Mouse (Mus musculus) ES-E14 (cell line): Measurements from ENCODE around the gene Dgkb. TPM values are rescaled to one million over a fixed set of nuclear protein-coding genes. Genes with fewer than 3 reads are reported as not detected.

ENCODE experiments used
- DNase-seq: peaks from one replicate; pipeline ENCODE4 v3.0.0-alpha.2; 2013; ENCODE audit warnings: low read depth, low spot score
- H3K27ac ChIP-seq: 2 replicates; pipeline ENCODE4 v1.5.1; 2012; ENCODE audit warnings: low read depth, mild to moderate bottlenecking, low read length, moderate library complexity, mixed read lengths; ENCODE audit not compliant: poor library complexity, insufficient read depth, severe bottlenecking
- H3K36me3 ChIP-seq: 2 replicates; pipeline ENCODE4 v1.6.1; 2012; ENCODE audit warnings: mild to moderate bottlenecking, low read length, moderate library complexity, mixed read lengths; ENCODE audit not compliant: control insufficient read depth, poor library complexity, insufficient read depth, severe bottlenecking
- H3K4me1 ChIP-seq, 2 experiments: fragments of 150-350 bp in 1 of 2; sonication (generic) in 1 of 2; 2 replicates each; pipeline ENCODE4 v1.6.1; 2012; ENCODE audit warnings: low read length in 2 of 2, mild to moderate bottlenecking in 1 of 2, mixed read lengths in 1 of 2; ENCODE audit not compliant: control insufficient read depth in 2 of 2, insufficient read depth in 2 of 2, poor library complexity in 1 of 2
- H3K4me3 ChIP-seq, 2 experiments: fragments of 150-350 bp in 1 of 2; sonication (generic) in 1 of 2; 2 replicates each; pipeline ENCODE4 v1.5.1; 2012; ENCODE audit warnings: low read length in 2 of 2, low read depth in 1 of 2, mild to moderate bottlenecking in 1 of 2, mixed read lengths in 1 of 2; ENCODE audit not compliant: insufficient read depth in 1 of 2, poor library complexity in 1 of 2, severe bottlenecking in 1 of 2
- H3K9ac ChIP-seq: 2 replicates; pipeline ENCODE4 v1.6.1; 2012; ENCODE audit warnings: low read depth, mild to moderate bottlenecking, low read length, mixed read lengths; ENCODE audit not compliant: poor library complexity, insufficient read depth, severe bottlenecking
- H3K9me3 ChIP-seq: fragments of 150-350 bp; sonication (generic); 2 replicates; pipeline ENCODE4 v1.6.1; 2012; ENCODE audit warnings: low read depth, mild to moderate bottlenecking, low read length; ENCODE audit not compliant: control insufficient read depth, insufficient read depth
- CHD2 ChIP-seq: IDR thresholded peaks from 2 replicates; pipeline ENCODE4 v1.6.1; 2014; ENCODE audit warnings: mild to moderate bottlenecking, low read depth, low read length, inconsistent platforms
- HCFC1 ChIP-seq: IDR thresholded peaks from 2 replicates; pipeline ENCODE4 v1.6.1; 2012; ENCODE audit warnings: low read length, inconsistent platforms, borderline replicate concordance; ENCODE audit not compliant: insufficient read depth
- MAFK ChIP-seq: IDR thresholded peaks from 2 replicates; pipeline ENCODE4 v1.6.1; 2014; ENCODE audit warnings: mild to moderate bottlenecking, low read depth, low read length, inconsistent platforms; ENCODE audit not compliant: insufficient read depth
- ZC3H11A ChIP-seq: IDR thresholded peaks from 2 replicates; pipeline ENCODE4 v1.6.1; 2012; ENCODE audit warnings: low read depth, mild to moderate bottlenecking, inconsistent platforms, low read length, borderline replicate concordance
- ZNF384 ChIP-seq: IDR thresholded peaks from 2 replicates; pipeline ENCODE4 v1.6.1; 2012; ENCODE audit warnings: low read depth, low read length, inconsistent platforms
- in situ Hi-C, 2 experiments: fragments of 600-800 bp; cut with MboI; formaldehyde crosslinking; loops; one replicate each; pipeline ENCODE4 v1.15.1; 2025; ENCODE audit warnings: low sequenced_read_pairs in 2 of 2, inconsistent platforms in 1 of 2; ENCODE audit not compliant: unreplicated experiment in 2 of 2
- total RNA-seq: library from RNA; depleted of rRNA; stranded (reverse); fragments of 300-350 nt; gene quantifications from 2 replicates; pipeline ENCODE4 v1.2.3, GENCODE M21; 2012

Dgkb gene
- total RNA-seq, 1 experiment, result 0.36 TPM

GRCm38 (mm10) chr12:37796265-37796928 lies 21.1 kb upstream of the Dgkb start:
- no peaks in the 10 kb centered on the region for H3K36me3 ChIP-seq
- no peak for DNase-seq
- in situ Hi-C loops, result no loop called here
- no peaks in the 10 kb centered on the region for H3K4me1 ChIP-seq
- H3K4me3 ChIP-seq, result no peak overlapping the region
- H3K9me3 ChIP-seq, result no peaks in the 10 kb centered on the region
- H3K27ac ChIP-seq, result no peak overlapping the region
- H3K9ac ChIP-seq, result no peak overlapping the region
- TF ChIP-seq ZNF384 (no peak), HCFC1 (no peak)

DNA sequence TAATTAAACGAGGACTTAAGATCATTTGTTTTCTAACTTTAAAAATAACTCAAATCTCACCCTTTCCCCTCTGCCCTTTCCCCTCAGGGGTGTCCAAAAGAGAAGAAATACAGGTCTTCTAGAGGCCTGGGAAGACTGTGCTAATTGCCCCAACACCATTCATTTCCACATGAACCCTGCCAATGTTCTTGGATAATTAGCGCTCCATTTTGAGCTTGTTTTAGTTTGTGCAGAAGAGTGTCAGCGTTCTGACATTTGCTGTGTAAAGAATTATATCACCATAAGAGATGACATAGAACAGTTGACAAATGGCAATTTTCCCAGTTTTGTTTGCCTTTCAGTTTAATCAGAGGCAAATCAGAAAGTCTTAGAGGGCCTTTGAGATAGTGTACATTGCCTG lies 3.4 kb upstream of the Dgkb start:
- H3K27ac ChIP-seq, result no peak overlapping the region
- no peak overlapping the region for H3K9ac ChIP-seq
- H3K4me1 ChIP-seq, result no peaks in the 10 kb centered on the region
- H3K4me3 ChIP-seq, result no peak overlapping the region
- no peaks in the 10 kb centered on the region for H3K36me3 ChIP-seq
- DNase-seq, result no peak
- no peaks in the 10 kb centered on the region for H3K9me3 ChIP-seq
- no peak for TF ChIP-seq CHD2
- TF ChIP-seq ZNF384, result no peak
- TF ChIP-seq HCFC1, result no peak
- TF ChIP-seq ZC3H11A, result no peak
- TF ChIP-seq MAFK, result no peak
- in situ Hi-C loops, result no loop called here

DNA sequence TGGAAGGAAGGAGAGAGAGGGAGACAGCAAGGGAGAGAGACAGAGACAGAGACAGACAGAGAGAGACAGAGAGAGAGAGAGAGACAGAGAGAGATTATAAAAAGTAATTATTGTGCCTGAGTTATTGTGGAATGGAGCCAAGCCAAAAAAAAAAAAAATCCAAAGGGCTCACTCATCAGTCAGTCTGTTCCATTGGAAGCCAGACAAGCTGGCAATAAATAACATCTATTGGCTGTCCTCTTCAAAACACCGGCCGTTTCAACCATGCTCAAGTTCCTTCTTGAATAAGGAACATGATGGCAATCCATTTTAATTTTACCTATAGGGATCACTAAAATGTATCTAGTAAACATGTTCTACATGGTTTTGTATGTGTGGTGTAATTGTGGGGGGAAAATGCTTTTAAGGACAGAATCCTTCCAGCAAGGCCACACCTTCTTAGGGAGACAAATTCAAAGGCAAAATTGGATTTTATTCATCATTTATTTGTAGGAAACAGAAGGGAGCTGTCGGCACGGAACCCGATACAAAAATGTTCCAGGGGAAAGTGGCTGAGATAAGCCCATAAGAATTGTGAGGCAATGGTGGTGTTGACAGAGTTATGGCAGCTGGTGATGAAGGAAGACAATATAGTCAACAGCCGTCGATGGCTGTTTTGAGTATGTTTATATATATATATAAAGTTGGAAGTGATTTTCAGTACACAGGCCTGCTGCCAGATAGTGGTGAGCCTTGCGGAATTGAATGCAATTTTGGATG lies 3.7 kb downstream of the Dgkb start:
- in situ Hi-C loops, result no loop called here
- H3K36me3 ChIP-seq, result no peaks in the 10 kb centered on the region
- TF ChIP-seq ZC3H11A, result no peak
- TF ChIP-seq MAFK, result no peak
- no peak for TF ChIP-seq HCFC1
- TF ChIP-seq ZNF384, result no peak
- TF ChIP-seq CHD2, result no peak

DNA sequence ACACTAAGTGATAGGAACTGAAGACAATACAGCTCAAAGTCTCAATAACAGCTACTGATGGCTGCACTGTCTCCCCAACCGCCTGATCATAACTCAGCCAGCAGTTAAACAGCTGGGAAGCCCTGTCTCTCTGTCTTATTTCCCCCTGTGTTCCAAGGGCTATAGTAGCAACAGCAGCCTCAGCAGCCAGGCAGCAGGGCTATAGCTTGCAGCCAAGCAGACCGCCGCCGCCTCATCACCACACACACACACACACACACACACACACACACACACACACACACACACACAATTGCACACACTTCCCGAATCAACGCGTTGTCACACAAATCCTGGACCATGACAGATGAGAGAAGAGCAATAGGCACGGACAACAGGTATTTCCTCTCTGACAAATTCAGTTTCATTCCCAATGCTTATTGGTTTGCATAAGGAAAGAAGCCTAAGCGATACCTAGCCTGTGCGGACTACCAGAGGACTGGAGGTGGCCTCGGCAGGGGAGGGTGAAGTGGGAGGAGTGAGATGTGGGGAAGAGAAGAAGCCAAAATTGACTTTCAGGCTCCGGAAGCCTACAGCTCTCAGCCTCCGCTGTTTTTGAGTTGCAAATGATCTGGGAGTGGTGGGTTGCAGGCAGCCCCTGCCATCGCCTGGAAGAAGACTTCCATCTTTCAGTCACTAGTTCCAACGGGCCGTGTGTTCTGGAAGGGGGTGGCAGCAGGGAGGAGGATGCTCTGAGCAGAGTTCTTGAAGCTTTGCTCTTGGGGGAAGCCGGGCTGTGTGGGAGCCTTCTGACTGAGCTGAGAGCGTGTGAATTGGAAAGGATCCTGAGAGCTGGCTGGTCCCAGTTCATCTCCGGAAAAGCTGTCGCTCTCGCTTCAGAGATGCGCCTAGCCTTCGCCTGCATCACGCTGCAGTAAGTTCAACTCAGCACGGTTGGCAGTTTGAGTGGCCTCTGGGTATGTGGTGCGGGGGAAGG lies 62.8 kb downstream of the Dgkb start:
- Histone ChIP-seq H3K36me3 (no peaks in the 10 kb centered on the region), H3K9me3 (no peaks in the 10 kb centered on the region), H3K27ac (no peak overlapping the region; the same call in 1 of the 2 replicates), H3K4me1 (no peaks in the 10 kb centered on the region; a peak in 1 of 4 replicates), H3K9ac (peak overlapping the region; percentile 14; the same call in 1 of the 2 replicates), H3K4me3 (peak overlapping the region; percentile 44 to 51)
- TF ChIP-seq MAFK (no peak), ZNF384 (no peak), HCFC1 (no peak), ZC3H11A (no peak), CHD2 (no peak)
- peak; percentile 44 for DNase-seq
- in situ Hi-C loops, result no loop called here

More for the DNA sequence above, 3.7 kb downstream of the Dgkb start:
- no peak for DNase-seq
- Histone ChIP-seq H3K27ac (no peak overlapping the region), H3K4me3 (no peak overlapping the region), H3K9me3 (no peaks in the 10 kb centered on the region), H3K4me1 (no peaks in the 10 kb centered on the region), H3K9ac (no peak overlapping the region)
